Mouse (Mus musculus): Measurements from ENCODE around the gene Taar5.

The Taar5 gene

GRCm38 (mm10) chr10:23970656-23971165, at the start of gene Taar5:
Gene Taar5 (plus strand): TSS chr10:23970706.
- DNase-seq (ENCODE audit: low spot score in 2 of 2), result no peak

- no peak for DNase-seq (ENCODE audit: low spot score in 2 of 2)
Measured at GRCm38 (mm10) chr10:23922468-23922867, 48.0 kb upstream of the Taar5 start.

DNA sequence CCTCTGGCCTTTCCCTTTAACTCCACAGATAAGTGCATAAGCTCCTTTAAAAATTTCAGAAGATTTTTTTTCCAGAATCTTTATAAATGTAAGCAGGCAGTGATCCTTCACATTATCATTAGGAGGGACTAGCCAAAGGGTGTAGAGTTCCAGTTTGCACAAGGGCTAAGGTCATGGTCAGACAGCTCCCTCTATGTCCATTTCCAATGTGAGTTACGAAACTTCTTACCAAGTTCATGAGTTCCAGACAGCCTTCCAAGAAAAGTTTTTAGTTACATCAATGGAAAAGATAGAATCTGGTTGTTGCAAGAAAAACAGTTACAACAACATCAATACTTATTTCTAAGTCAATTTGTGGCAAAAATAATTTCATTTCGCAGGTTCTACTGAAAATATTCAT, 46.6 kb upstream of the Taar5 start:
- DNase-seq (ENCODE audit: low spot score in 2 of 2), result no peak

DNA sequence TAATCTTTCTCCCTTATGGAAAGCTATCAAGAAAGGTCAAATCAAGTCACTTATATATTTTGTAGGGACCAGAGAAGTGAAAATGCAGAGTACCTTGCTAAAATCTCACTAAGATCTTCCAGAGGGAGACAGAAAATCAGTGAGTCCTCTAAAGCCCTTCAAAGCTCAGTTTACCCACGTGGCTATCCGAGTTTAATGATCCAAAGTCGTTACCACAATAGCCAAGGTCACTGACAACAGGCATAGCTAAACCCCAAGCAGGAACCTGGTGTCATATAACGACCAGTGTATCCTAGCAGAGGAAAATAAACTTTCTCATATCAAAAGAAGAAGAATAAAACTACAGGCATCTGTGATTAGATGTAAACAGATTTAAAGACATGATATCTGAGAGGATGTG, 32.9 kb upstream of the Taar5 start:
- no peak for DNase-seq (ENCODE audit: low spot score in 2 of 2)

- DNase-seq (ENCODE audit: low spot score in 2 of 2), result no peak
Measured at GRCm38 (mm10) chr10:23938312-23938711, 32.2 kb upstream of the Taar5 start, which contains the start of gene Taar2. Gene Taar2 (plus strand): TSS chr10:23938572.

DNA sequence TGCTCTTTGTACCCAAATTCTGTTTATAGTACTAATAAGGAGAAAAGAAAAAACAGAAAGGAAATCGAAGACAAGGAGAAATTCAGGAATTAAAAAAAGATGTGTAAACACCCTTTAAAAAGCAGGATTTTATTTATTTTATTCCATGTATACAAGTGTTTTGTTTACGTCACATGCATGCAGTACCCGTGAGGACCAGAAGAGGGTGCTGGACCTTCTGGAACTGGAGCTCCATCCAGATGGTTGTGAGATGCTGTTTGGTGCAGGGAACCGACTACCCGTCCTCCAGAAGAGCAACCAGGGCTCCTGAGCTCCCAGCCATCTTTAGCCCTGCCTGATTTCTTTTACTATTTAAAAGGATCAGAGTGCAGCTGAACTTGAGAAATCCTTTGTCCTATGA, 28.0 kb upstream of the Taar5 start:
- peak in 1 of 2 experiments; percentile 26 for DNase-seq (ENCODE audit: low spot score in 2 of 2)

DNA sequence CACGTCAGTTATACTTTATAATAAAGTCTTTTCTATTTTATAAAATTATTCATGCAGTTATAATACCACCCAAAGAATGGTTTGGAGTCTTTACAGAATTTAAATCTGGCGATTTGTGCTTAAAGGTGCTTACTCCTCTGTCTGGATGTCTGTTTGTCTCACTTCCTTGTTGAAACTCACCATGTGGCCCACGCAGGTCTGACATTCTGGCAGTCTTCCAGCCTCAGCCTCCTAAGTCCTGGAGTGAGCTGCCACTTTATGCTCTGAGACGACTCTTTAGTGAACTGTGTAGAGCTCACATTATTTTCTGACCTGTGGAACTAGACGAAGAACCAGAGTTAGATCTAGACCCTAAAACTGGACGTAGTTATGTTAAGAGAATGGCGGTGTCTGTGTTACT, 22.5 kb upstream of the Taar5 start:
- DNase-seq (ENCODE audit: low spot score in 2 of 2), result no peak

- DNase-seq (ENCODE audit: low spot score in 2 of 2), result no peak
Measured at GRCm38 (mm10) chr10:23949508-23950005, 20.9 kb upstream of the Taar5 start, which contains the start of gene Taar3. Gene Taar3 (plus strand): TSS chr10:23949558.

- no peak for DNase-seq (ENCODE audit: low spot score in 2 of 2)
Measured at GRCm38 (mm10) chr10:23951714-23952113, 18.8 kb upstream of the Taar5 start.

DNA sequence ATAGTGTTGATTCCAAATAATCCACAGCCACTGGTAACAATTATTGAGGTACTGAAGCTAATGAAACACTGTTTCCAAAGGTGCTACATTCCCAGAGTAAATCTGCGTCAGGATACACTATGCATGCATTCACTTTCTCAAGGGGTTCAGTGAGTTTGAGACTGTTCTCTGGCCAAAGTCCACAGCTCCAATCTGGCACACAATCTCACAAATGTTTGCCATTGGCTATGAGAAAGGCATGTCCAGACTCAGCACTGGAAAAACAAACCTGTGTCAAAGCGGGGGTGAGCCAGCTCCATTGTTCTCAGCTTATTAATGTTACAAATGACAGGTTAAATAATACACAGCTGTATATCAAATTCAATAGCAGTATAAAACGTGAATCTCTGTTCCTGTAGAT, 11.4 kb upstream of the Taar5 start:
- DNase-seq (ENCODE audit: low spot score in 2 of 2), result no peak

GRCm38 (mm10) chr10:23960444-23960915, 10.0 kb upstream of the Taar5 start, which contains the start of gene Taar4:
Gene Taar4 (plus strand): TSS chr10:23960494.
- DNase-seq (ENCODE audit: low spot score in 2 of 2), result no peak

DNA sequence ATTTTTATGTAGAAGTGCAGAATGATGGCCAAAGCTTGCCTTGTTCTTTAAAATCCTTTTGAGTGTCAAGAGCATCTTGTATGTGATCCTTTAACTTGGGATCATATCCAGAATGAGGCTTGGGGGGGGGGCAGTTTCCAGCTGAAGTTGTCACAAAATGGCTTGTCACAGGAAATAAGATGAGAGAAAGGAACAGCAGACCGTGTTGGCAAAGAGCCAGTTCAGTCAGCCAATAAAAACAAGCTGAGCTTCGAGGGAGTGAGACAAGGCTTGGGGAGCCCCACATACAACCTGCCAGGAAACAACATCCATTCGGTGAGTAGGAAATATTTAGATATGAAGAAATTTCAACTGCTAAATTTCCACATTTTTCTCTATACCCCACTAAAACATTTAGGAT, 7.1 kb upstream of the Taar5 start:
- DNase-seq (ENCODE audit: low spot score in 2 of 2), result no peak

- no peak for DNase-seq (ENCODE audit: low spot score in 2 of 2)
Measured at GRCm38 (mm10) chr10:23964921-23965610, 5.4 kb upstream of the Taar5 start.

DNA sequence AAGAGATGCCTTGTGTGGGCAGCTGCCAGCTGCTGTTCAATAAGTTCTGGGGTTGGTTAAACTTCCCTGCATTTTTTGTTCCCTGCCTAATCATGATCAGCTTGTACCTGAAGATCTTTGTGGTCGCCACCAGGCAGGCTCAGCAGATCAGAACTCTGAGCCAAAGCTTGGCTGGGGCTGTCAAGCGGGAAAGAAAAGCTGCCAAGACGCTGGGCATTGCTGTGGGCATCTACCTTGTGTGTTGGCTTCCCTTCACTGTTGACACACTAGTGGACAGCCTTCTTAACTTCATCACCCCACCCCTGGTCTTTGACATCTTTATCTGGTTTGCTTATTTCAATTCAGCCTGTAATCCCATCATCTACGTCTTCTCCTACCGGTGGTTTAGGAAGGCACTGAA, 750 bp downstream of the Taar5 start:
- no peak for DNase-seq (ENCODE audit: low spot score in 2 of 2)

DNA sequence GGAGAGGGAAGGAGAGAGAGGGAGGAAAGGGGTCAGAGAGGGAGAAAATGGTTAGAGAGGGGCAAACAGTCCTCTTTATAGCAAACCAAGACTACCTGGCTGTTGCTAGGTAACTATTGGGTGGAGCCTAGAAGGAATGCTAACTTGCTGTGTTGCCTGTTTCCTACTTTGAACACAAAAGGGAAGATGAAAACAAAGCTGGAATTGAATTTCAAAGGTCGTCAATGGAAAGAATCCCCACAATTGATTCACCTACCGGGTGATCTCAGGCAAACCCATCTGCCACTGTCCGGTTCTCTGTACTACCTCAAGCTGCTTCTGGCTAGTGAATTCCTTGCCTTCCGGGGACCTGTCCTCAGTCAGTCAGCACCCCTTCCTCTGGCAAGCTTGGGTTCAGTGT, 7.5 kb downstream of the Taar5 start:
- no peak for DNase-seq (ENCODE audit: low spot score in 2 of 2)

GRCm38 (mm10) chr10:23978901-23979705, 8.6 kb downstream of the Taar5 start:
- peak; percentile 28 to 61 for DNase-seq (ENCODE audit: low spot score in 2 of 2)

DNA sequence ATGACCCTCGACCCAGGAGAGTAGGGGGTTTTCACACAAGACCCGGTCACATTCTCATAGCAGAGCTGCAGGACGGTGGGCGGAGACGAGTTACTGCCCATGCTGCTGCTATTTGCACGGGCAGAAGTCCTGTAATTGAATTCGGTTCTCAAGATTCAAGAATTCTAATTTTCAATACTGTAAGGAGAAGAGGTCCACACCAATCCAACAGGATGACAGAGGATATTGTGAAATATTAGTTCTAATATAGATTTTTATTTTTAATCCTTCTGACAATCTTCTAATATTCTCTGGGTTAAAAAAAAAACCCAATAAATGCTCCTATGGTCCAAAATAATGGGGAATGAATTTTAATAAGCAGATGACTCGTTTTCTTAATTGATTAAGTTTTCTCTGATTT, 15.0 kb downstream of the Taar5 start, which contains the start of gene Taar6:
Gene Taar6 (minus strand): TSS at position 101 of the 400 bp plus-strand sequence.
- DNase-seq (ENCODE audit: low spot score in 2 of 2), result no peak

DNA sequence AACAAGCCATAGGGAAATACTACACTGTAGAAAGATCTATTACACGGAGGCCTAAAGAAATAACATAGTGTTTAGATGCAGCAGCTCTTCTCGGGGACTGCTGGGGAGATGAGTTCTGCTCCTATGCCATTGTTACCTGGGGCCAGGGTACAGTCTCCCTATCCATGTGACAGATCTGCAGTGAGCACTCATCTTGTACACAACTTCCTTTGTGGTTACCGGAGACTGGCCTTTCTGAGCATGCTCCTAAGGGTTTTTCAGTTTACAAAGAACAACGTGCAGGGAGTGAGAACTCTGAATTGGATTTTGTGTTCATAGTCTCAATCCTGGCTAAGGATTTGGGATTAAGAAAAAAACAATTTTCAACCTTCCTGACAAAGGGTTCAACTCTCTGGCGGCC, 15.9 kb downstream of the Taar5 start:
- peak in 1 of 2 experiments; percentile 7 for DNase-seq (ENCODE audit: low spot score in 2 of 2)

DNA sequence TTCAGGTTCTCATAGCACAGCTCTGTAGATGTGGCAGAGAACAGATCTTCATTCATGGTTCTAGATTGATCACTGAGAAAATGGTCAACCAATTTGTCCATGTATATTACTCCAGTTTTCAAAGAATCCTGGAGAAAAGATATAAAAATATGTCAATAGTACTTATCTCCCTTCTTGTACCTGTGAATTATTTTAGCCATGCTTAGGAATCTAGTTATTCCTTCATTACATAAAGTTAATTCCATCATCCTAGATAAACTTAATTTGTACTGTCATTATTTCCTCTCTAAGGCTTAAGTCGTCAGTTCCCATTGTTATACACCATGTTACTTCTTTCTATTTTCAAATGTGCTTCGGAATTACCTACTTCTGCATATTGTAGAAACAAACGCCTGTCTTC, 22.9 kb downstream of the Taar5 start, which contains the start of gene Taar7a:
Gene Taar7a (minus strand): TSS at position 101 of the 400 bp plus-strand sequence.
- DNase-seq (ENCODE audit: low spot score in 2 of 2), result no peak

- DNase-seq (ENCODE audit: low spot score in 2 of 2), result no peak
Measured at GRCm38 (mm10) chr10:23999639-24000038, 29.1 kb downstream of the Taar5 start, which contains the start of gene Taar7b. Gene Taar7b (plus strand): TSS chr10:23999939.

DNA sequence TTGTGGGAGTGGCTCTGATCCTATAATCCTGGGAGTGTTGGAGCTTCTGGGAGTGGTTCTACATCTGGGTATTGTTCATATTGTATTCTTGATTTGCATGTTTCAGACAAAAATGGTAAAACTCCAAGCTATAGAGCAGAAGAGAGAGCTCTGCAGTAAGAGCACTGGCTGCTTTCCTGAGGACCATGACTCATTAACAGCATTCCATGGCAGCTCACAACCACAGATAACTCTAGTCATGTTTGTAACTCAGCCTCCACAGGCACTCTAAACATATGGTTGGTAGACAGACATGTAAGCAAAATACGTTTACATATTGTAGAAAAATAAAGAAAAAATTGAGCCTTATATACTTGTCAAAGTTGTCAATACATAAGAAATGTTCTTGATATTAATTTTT, 35.9 kb downstream of the Taar5 start:
- DNase-seq (ENCODE audit: low spot score in 2 of 2), result no peak

- DNase-seq (ENCODE audit: low spot score in 2 of 2), result no peak
Measured at GRCm38 (mm10) chr10:24007034-24007433, 36.5 kb downstream of the Taar5 start.
